Mouse (Mus musculus) cerebellum, adult 2 months (tissue): ENCODE measurements around the gene Best1. TPM values are rescaled to one million over a fixed set of nuclear protein-coding genes. Genes with fewer than 3 reads are reported as not detected.

Experiments
- DNase-seq, 2 experiments: peaks; one replicate each; pipeline ENCODE4 v3.0.0; 2021
- H3K27ac ChIP-seq: fragments of 200-500 bp; 2 replicates; pipeline ENCODE4 v1.5.1; 2012; ENCODE audit warnings: low read length, control low read depth, inconsistent platforms; ENCODE audit not compliant: insufficient read depth
- H3K27me3 ChIP-seq: fragments of 200-500 bp; 2 replicates; pipeline ENCODE4 v1.6.1; 2012; ENCODE audit warnings: inconsistent platforms, mild to moderate bottlenecking, low read length, moderate library complexity; ENCODE audit not compliant: control insufficient read depth, insufficient read depth
- H3K4me1 ChIP-seq: fragments of 200-500 bp; 2 replicates; pipeline ENCODE4 v1.6.1; 2011; ENCODE audit warnings: low read length; ENCODE audit not compliant: control insufficient read depth, insufficient read depth
- H3K4me3 ChIP-seq: fragments of 200-500 bp; replicated peaks from 2 replicates; pipeline ENCODE3; 2011; ENCODE audit warnings: mild to moderate bottlenecking, low read depth, low read length, control low read depth; ENCODE audit not compliant: insufficient read depth
- CTCF ChIP-seq: fragments of 200-500 bp; IDR thresholded peaks from 2 replicates; pipeline ENCODE4 v1.5.1; 2011; ENCODE audit warnings: low read depth, mild to moderate bottlenecking, control low read depth, low read length, moderate library complexity, borderline replicate concordance; ENCODE audit not compliant: insufficient read depth
- POLR2A ChIP-seq: fragments of 200-500 bp; IDR thresholded peaks from 2 replicates; pipeline ENCODE4 v1.6.1; 2011; ENCODE audit warnings: low read length, control low read depth, borderline replicate concordance; ENCODE audit not compliant: insufficient read depth
- WGBS: fragments of 180-500 bp; shearing (Covaris S2); methylation state at CpG from one replicate; pipeline ENCODE4 v1.1.7; 2018; 5-methylcytosine and 5-hydroxymethylcytosine counted together
- polyA plus RNA-seq: library from polyadenylated mRNA; depleted of rRNA; stranded (reverse); fragments of >200 nt; gene quantifications from 2 replicates; pipeline ENCODE4 v1.2.3, GENCODE M21; 2012

The Best1 gene
- polyA plus RNA-seq, 1 experiment: 0.77 TPM

GRCm38 (mm10) chr19:9964205-9964916, 37.1 kb downstream of the Best1 start:
- H3K4me1 ChIP-seq: no peaks in the 10 kb centered on the region; the same call in 1 of the 2 replicates
- DNase-seq: no peak
- WGBS: 28% methylated on average over 7 of the region's 7 CpGs
- no peaks in the 10 kb centered on the region for H3K27me3 ChIP-seq
- H3K4me3 ChIP-seq: no peak overlapping the region
- no peak for TF ChIP-seq POLR2A
- TF ChIP-seq CTCF: no peak
- no peak overlapping the region for H3K27ac ChIP-seq

- no peak overlapping the region for H3K27ac ChIP-seq
- H3K4me3 ChIP-seq: no peak overlapping the region
- H3K27me3 ChIP-seq: no peaks in the 10 kb centered on the region
- WGBS: 44% methylated on average over 5 of the region's 5 CpGs
- TF ChIP-seq CTCF (no peak), POLR2A (no peak)
- H3K4me1 ChIP-seq: no peaks in the 10 kb centered on the region
- DNase-seq: no peak
Measured at GRCm38 (mm10) chr19:9960769-9961168, 40.7 kb downstream of the Best1 start.

- no peaks in the 10 kb centered on the region for H3K27me3 ChIP-seq
- DNase-seq: no peak
- no peak overlapping the region for H3K4me3 ChIP-seq
- 90% methylated on average over 5 of the region's 5 CpGs for WGBS
- no peak overlapping the region for H3K27ac ChIP-seq
- no peak for TF ChIP-seq POLR2A
- no peak for TF ChIP-seq CTCF
- no peaks in the 10 kb centered on the region for H3K4me1 ChIP-seq
Measured at GRCm38 (mm10) chr19:9957965-9958364, 43.5 kb downstream of the Best1 start.

DNA sequence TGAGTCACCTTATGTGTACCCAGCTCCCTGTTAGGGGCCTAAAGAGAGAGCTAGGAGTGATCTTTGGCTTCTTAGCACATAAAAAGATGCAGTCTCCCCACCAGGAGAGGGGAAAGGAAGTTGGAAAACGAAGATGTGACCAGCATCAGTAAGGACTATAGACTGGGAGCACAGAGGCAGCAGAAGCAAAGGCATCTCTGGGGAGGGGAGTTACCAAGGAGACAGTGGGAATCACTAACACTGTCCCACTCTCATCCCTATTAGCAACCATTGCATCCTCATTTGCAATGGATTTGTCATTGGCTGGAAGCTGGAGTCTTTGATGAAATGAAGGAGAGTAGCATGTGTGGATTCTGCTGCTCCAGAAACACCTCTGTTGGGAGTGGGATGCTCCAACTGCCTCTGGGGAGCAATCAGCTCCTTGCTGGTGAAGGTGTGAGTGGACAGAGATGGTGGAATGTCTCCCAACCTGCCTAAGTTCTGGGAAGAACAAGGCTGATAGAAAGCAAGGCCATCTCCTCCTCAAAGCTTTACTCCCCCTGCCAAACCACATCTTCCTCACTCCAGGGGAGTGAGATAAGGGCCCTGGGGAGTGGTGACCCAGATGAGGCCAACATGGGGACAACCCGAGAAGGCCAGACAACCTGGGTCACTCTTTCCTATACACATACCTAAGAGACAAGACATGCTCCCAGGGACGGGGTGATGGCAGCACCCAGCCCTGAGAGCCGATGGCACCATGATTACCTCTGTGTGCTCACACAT, 44.6 kb downstream of the Best1 start:
- TF ChIP-seq POLR2A: no peak
- WGBS: 69% methylated on average over 4 of the region's 4 CpGs
- no peak for DNase-seq
- Histone ChIP-seq H3K4me1 (no peaks in the 10 kb centered on the region), H3K4me3 (no peak overlapping the region), H3K27ac (no peak overlapping the region), H3K27me3 (no peaks in the 10 kb centered on the region)

GRCm38 (mm10) chr19:9955438-9955837, 46.0 kb downstream of the Best1 start:
- 79% methylated on average over 1 of the region's 1 CpGs for WGBS
- no peak overlapping the region for H3K4me3 ChIP-seq
- H3K27ac ChIP-seq: no peak overlapping the region; the same call in 1 of the 2 replicates
- no peaks in the 10 kb centered on the region for H3K27me3 ChIP-seq
- no peak for TF ChIP-seq CTCF
- H3K4me1 ChIP-seq: no peaks in the 10 kb centered on the region
- no peak for DNase-seq

- Histone ChIP-seq H3K4me1 (no peaks in the 10 kb centered on the region), H3K4me3 (peak overlapping the region; percentile 21), H3K27ac (peak overlapping the region; percentile 88; the same call in 1 of the 2 replicates), H3K27me3 (no peaks in the 10 kb centered on the region)
- TF ChIP-seq POLR2A: no peak
- TF ChIP-seq CTCF: no peak
- 36% methylated on average over 5 of the region's 5 CpGs for WGBS
- DNase-seq: no peak
Measured at GRCm38 (mm10) chr19:9954811-9955202, 46.6 kb downstream of the Best1 start.

DNA sequence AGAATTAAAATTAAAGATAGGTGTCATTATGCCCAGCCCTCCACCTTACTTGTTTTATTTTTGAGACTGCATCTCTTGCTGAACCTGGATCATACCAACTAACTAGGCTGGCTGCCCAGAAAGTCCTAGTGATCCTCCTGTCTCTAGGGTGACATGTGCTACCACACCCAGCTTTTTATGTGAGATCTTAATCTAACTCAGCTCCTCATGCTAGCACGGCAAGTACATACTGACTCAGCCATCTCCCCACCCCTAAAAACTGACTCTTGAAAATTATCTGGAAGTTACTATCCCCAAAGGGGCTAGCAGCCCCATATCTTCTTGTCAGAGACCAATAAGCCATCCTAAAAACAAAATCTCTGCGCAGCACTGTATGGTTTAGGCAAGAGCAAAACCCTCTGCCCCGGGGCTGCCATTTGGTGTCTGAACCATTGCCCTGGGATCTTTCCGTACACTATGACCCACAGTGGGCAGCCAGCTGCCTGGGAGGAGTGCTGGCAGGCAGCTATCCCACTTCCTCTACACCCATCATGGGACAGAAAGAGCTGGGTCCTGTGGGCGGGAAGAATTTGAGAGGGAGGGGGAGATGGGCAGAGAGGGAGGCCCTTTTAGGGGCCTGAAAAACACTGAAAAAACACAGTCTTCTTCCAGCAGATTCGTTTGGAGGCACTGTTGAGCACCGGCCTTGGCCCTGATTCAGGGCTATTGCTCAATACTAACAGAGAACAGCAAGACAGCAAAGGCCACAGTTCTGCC, 47.2 kb downstream of the Best1 start:
- no peaks in the 10 kb centered on the region for H3K27me3 ChIP-seq
- H3K4me1 ChIP-seq: no peaks in the 10 kb centered on the region
- TF ChIP-seq CTCF: no peak
- no peak for TF ChIP-seq POLR2A
- no peak overlapping the region for H3K4me3 ChIP-seq
- DNase-seq: peak; percentile 23 to 43
- 17% methylated on average over 7 of the region's 7 CpGs for WGBS
- peak overlapping the region; percentile 88; the same call in 1 of the 2 replicates for H3K27ac ChIP-seq
